Mouse (Mus musculus): ENCODE results near the gene Gm45717.
"Not testable (repeated sequence)": the region's sequence is repeated elsewhere in the genome, so short reads cannot be mapped to it uniquely, and the experiment has no call there.

Gene Gm45717

DNA sequence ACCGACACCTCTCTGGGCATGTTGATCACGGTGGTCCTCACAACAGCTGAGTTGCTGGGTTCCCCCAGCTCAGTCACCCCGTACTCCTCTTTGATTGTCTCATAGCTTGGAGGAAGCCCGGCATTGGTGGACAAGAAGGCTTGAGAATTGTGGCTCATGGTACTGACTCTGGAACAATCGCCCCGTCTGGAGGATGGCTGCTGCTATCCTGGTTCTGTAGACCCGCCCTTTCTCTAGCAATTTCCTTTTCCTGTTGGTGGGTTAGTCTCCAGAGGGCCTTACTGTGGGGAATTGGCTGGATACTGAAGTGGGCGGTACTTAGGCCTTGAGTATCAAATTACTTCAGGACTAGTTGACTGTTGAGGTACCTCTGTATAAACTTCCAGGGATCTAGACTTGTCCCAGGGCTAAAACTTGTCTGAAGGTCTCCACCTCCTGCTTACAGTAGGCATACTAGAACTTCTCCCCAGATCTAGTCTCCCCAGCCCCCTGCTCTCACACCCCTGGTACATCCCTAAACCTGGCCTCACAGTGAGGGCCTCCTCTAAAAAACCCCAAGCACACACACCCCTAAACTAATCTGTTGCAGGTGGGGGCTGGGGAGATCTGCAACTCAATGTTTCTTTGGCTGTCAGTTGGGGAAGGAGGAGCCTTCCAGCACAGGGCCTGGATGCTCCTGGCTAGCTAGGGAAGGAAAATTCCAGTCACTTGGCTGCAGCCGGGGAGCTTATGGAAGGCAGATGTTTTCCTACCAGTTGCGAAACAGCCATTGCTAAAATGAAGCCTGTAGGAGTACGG is at the start of gene Gm45717, which contains the start of gene Ifitm2:
Gene Gm45717, minus strand, starts transcription at position 180 of the 798 bp plus-strand sequence.
Gene Ifitm2, minus strand, starts transcription at position 230 of the 798 bp plus-strand sequence.
- DNase-seq = no peak

DNA sequence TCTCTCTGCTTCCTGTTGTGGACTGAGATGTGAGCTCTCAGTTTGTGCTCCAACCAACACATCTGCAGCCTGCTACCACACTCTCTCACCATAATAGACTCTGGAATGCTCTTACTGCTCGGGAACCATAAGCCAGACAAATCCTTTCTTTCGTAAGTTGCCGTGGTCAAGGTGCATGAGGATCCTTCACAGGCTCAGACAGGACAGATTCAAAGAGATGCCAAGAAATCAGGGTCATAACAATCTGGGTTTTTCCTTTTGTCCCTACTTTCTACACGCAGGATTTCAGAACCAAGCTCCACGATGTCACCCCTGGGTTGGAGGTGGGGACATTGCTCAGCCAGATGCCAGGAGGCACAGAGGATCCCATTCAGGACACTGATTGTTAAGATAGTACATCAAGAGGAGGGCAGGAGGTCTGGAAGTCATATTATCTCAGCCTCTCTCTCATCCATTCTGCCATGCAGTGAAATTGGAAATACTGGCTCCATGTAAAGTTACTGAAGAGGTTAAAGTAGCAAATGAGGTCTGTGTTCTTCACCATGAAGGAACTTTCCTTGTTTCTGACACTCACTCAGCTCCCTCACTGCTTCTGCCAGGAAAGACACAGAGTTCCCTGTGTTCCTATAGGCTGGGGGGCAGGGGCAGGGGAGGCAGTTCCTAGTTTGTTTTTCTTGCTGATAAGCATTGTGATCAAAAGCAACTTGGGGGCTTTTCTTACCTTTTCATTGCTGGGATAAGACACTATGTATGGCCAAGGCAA is 47.7 kb upstream of the Gm45717 start:
- DNase-seq = no peak

DNA sequence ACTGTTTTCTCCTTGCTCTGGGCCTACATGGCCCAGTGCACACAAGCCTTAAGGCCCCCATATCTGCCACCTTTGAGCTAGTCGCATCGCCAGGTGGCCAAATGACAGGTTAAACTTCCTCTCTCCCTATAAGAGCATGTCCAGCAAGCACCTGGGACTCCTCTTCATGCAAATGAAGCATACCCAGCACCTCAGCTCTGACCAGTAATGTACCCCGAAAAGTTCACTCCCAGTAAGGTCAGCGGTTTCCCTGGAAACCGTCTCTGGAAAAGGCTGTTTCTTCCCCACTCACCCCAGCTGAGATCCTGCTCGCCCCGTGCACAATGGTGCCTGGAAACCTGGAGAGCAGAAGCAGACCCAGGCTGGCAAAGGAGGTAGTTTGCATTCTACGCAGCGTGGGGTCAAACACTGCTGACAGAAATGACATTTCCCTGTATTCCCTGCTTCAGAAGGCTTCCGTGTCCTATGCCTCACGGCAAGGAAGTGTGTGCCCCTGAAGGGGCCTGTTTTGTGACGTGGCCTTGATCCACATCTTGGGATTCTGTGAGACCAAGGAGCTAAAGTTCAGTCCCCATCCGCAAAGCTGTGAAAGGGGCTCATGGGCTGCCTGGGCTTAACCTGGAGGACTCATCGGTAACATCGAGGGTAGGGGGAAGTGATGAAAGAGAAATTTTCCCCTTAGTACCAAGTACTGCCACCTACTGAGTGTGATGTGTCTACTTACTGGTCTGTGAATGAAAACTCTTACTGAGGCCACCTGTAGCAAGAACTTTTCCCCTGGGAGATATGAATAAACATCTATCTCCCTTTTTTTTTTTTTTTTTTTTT is 45.4 kb upstream of the Gm45717 start:
- no peak for DNase-seq

DNA sequence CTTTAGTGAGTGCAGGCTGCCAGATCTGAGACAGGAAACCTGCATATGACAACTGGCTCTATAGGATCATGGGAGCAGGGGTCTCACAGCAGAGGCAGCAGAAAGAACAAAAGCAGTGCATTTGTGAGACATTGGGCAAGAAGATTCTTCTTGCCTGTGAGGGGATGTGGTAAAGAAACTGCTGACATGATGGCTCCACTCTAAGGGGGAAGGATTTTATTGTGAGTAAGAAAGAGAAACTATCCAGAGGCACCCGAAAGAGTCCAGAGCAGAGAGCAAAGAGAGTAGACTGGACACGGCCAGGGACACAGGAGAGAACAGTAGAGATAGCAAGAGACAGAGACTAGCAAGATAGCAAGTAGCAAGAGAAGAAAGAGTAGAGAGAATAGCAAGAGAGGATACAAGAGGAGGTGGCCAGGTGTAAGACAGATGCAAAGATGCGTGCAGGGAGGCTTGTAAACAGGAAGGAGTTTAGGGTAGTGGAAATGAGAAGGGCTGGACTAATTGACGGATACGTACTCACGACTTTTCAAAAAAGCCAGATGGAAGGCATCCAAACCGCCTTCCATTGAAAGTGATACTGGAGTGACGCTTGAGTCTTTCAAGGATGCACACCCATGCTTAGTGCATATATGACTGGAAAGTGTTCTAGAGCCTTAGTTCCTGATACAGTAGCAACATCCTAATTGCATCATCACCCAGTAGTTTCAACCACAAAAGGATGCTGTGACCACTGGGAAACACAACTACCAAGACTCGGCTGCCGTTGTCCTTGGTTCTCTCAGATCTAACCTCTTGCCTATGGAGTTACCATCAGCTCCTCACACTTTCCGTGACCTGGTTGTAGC is 43.3 kb upstream of the Gm45717 start:
- no peak for DNase-seq

DNA sequence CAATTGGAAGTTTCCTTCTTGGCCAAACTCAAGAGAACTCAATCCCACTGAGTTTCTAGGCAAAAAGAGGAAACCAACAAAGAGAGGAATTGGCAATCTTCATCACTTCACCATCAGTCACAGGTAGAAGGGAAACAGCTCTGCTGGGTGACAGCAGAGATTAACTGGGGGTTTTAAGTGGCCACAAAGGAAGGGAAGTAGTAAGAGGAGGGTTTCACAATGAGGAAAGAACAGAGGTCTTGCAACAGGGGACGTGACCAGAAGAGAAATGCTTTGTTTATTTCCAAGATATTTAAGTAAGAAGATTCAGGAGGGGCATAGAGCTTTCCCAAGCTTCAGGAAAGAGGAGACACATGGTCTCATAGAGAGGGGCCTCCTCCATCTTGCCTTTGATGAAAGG is 42.1 kb upstream of the Gm45717 start:
- DNase-seq = no peak

DNA sequence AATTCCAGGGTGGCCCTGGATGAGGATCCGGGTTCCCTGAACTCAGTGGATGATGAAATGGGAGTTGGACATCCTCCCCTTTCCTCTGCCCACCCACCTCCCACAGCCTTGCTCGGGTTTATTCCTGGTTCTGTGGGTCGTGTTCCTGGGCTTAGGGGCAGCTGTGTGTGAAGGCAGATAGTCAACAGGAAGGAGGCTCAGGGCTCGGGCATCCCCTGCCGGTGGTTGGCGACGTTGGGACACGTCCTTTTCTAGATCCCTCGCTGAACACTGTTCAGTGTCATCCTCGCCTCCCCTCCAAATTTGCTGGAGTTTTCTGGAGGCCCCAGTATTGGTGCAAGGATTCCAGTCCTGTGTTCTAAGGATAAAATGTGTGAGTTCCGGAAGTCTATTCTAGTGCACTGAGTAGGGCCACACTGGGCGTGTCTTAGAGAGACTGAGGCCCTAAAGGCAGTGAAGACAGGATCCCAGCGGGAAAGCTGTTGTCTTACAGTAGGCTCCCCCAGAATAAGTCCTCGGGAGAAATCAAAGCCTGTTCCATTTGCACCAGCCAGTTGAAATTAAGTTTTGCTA is 35.5 kb upstream of the Gm45717 start:
- no peak for DNase-seq

DNA sequence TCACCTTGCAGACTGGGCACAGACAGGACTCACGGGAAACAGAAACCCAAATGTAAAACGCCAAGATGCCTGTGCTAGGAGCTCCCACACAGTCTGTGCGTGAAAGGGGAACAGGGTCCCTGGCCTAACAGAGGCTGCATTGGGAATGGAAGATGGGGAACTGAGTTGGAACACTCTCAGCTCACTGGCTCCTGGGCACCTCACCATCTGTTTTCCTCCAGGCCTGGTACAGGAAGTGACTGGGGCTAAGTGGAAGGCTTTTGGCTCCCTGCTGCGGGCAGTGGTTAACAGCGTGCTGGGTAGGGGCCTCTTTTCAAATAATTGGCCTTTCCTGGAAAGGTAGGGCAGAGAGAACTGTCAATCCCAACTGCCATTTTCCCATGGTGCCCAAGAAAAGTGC is 34.9 kb upstream of the Gm45717 start:
- DNase-seq = no peak

DNA sequence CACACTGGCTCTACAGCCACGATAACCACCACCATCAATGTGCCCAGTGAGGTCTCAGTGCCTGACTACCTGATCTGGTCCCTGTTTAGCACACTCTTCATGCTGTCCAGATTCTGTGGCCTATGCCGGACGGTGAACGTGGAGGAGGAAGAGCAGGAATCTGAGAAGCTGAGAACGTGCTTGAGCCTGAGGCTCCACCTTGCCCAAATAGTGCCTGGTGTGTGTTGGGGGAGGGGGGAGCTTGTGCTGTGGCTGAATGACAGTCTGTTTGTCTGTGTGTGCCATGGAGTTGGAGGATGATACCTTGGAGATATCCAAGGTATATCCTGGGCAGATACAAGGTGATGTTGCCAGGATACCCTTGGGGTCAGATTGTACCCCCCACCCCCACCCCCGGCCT is 34.4 kb upstream of the Gm45717 start:
- DNase-seq = no peak

DNA sequence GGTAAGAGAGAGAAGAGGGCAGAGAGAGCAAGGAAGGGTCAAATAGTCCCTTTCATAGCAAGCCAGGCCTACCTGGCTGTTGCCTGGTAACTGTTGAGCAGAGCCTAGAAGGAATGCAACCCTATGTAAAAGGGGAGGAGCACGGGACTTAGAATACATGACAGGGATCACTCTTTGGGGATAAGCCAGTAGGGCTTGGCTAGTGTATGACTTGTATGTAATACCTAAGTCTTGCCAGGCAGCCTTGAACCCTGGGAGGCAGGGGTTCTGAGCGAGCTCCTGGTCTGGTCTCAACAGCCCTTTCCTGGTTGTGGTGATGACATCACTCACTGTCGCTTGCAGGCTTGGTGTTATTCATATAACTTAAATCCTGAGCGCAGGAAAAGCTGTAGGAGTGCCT is 33.3 kb upstream of the Gm45717 start:
- no peak for DNase-seq

DNA sequence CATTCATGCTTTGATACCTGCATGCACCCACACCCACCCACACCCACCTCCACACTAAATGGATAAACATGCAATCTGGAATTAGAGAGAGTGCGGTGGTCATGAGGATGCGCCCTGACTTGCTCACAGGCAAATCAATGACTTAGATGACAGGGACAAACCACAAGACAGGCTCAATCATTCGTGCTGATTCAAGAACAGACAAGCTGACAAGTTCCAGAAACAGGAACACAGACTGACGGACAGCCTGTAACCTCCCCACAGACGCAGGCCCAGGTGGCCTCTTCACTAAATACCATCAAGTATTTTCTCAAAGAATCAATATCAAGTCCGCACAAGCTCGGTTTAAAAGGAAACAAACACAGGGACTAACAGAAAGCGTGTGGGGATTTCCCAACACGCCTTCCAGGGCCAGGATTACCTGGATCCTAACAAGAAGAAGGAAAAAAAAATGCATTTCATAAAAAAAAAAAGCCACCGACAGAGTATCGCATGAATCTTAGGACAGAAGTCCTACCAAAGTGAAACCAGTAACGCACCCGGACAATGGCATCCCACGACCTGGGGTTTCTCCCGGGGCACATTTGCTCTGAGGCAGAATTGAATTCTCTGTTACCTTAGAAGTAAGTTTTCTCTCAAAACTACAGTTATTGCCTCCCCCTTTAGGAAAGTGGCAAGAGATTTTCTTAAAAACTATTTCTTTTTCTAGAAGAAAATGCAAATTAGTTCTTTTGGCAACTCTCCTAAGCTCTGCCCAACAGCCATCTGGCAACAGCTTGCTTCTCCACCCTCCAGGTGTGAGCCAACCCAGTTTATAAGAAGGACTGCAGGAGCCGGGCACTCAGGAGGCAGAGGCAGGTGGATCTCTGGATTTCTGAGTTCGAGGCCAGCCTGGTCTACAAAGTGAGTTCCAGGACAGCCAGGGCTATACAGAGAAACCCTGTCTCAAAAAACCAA is 31.7 kb upstream of the Gm45717 start:
- DNase-seq = no peak

DNA sequence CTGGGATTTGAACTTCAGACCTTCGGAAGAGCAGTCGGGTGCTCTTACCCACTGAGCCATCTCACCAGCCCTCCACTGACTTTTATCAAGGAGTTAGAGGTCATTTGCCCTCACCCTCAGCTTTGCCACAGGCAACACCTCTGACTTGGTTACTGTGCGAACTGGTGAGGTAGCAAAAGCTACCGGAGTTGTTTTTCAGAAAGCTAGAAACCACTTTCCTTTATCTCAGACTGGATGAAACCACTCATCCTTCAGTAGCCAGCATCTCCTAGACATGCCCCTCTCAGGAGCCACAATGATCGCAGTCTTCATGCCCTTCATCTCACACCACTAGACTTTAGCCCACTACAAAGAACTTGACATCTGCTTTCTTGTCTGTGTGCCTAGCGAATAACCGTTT is 27.2 kb upstream of the Gm45717 start:
- no peak for DNase-seq

DNA sequence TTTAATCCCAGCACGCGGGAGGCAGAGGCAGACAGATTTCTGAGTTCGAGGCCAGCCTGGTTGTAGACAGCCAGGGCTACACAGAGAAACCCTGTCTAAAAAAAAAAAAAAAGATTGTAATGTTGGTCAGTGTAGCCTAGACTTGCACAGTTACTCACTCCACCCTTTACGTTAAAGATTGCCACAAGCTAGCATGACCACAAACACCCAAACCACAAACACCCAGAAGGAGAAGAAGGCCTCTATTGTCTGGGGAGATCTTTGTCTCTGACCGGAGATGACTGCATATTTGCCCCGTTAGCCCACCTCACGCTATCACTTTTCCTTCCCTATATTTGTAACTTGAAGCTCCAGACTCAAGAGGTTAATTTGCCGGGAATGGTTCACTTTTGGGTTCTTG is 26.0 kb upstream of the Gm45717 start:
- no peak for DNase-seq

DNA sequence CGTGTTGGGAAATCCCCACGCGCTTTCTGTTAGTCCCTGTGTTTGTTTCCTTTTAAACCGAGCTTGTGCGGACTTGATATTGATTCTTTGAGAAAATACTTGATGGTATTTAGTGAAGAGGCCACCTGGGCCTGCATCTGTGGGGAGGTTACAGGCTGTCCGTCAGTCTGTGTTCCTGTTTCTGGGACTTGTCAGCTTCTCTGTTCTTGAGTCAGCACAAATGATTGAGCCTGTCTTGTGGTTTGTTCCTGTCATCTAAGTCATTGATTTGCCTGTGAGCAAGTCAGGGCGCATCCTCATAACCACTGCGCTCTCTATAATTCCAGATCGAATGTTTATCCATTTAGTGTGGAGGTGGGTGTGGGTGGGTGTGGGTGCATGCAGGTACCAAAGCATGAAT is 21.0 kb upstream of the Gm45717 start:
- not testable (repeated sequence) for DNase-seq

DNA sequence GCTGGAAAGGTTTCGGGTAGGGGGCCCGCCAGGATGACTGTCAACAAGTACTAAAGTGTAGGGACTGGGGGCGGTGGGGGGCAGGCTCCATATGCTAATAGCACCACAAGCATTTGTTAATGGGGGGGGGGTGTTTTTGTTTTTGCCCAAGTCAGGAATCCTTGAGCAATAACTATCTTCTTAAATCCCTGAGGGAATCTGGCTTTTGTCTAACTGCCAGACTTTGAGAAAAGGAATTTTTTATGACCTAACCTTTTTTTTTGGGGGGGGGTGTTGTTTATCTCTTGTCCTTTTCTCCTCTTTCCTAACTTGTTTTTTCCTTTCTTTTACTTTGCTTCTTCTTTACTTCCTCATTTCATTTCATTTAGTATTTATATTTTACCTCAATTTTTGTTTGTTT is 19.7 kb upstream of the Gm45717 start:
- DNase-seq = no peak

DNA sequence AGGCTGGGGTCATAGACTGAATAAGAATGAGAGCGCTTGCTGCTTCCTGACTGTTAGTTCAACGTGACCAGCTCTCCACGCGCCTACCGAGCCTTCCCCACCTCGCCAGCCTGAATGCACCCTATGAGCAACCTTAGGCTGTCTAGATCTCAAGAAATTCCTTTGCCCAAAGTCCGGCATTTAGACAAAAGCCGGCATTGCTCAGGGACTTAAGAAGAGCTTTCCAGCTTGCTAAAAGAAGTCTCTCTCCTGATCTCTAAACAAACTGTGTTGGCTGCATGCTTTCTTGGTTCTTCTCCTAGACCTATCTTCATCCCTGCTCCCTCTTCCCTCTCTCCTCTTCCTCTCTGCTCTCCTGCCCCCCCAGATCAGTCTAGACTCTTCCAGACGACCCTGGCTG is 19.2 kb upstream of the Gm45717 start:
- DNase-seq = no peak

DNA sequence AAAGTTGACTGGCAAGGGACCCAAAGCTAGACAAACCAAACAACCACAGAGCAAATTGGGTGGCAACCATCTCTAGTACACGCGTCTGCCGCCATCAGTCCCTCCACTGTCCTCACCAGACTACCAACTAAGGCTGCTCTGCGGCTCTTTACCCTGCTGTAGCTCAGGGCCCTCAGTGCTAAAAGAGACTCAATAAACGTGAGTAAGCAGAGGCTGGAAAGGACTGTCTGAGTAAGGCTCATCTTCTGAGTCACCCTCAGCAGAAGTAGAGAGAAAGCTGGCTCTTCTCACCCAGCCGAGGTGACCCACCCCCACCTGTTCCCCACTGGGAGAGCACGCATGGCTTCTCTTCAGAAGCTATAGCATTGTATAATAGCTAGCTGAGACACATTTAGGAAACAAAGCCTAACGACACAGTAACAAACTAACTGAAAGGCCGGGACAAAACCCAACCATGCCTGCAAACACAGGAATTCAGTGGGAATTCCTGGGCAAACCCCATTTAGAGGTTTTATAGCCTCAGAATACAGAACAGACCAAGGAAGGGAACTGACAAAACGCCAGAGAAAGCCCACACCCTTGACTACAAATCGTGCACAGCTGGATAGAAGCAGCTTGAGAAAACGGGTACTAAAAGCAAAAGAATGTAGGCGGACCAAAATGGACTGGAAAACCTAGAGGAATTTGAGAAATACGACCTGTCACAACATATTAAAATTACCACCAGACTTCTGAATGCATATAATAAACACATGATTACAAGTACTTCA is 17.8 kb upstream of the Gm45717 start:
- no peak for DNase-seq

DNA sequence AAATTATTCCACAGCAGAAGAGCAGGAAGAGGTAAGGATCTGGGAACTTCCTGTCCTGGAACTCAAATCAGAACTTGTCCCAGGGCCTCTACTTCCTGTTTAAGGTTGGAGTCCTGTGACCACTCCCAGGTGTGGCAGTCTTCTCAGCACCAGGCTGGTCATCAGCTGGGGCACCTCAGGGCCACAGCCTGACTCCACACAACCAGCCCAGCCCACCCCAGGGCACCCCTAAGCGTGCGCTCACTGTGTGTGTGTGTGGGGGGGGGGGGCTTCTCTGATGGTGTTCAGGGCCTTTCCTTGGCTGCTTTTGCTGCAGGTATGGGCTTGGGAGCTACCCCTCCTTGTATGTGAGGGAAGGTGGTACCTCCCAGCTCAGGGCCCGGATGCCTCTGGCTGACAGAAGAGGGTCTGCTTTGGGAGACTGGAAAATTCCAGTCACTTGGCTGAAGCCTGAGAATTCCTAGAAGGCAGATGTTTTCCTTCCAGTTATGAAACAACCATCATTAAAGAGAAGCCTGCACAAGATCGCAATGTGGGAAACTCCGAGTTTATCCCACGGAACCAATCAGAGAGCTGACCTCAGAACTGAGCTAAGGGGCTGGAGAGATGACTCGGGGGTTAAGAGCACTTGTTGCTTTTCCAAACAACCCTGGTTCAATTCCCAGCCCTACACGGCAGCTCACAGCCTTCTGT is 15.9 kb upstream of the Gm45717 start:
- no peak for DNase-seq

DNA sequence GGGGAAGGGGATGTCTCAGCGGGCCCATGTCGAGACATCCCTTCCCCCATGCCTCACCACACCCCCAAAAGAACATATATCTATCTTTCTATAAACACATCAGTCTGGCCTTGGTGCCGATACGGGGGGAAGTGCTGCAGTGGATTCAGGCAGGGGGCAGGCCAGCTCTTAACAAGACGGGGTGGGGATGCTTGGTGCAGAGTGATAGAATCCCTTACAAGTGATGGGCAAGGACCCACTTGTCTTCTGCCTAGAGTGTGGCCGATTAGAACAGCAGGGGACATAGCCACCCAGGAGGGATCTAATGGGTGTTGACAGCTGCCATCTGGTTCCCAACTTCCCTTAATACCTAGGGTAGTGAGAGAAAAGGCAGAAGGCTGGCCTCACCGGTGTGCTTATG is 15.2 kb upstream of the Gm45717 start:
- no peak for DNase-seq

DNA sequence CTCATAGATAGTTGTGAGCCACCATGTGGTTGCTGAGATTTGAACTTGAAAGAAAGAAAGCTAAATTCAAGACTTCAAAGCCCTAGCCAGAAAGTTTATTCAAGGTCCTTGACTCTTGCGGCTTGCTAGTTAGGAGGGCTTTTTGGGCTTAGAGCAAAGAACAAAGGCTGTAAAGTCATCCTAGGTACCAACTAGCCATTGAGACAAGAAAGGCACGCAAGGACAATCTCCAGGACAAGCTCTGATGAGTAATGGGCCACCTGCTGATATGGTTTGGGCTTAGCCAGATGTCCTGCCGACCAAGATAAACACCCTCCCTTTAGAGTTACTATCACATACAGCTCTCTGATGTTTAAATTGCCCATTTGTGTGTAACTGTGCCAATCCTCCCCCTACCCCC is 13.0 kb upstream of the Gm45717 start:
- not testable (repeated sequence) for DNase-seq

Measured in thymus, postnatal 14 days (tissue).